Mouse (Mus musculus) ES-E14 (cell line): ENCODE data around the gene Ctnnd2. TPM values are rescaled to one million over a fixed set of nuclear protein-coding genes. Genes with fewer than 3 reads are reported as not detected.

Experiments used
- DNase-seq: peaks from one replicate; pipeline ENCODE4 v3.0.0-alpha.2; 2013; ENCODE audit warnings: low read depth, low spot score
- H3K27ac ChIP-seq: 2 replicates; pipeline ENCODE4 v1.5.1; 2012; ENCODE audit warnings: low read depth, mild to moderate bottlenecking, low read length, moderate library complexity, mixed read lengths; ENCODE audit not compliant: poor library complexity, insufficient read depth, severe bottlenecking
- H3K36me3 ChIP-seq: 2 replicates; pipeline ENCODE4 v1.6.1; 2012; ENCODE audit warnings: mild to moderate bottlenecking, low read length, moderate library complexity, mixed read lengths; ENCODE audit not compliant: control insufficient read depth, poor library complexity, insufficient read depth, severe bottlenecking
- H3K4me1 ChIP-seq, 2 experiments: fragments of 150-350 bp in 1 of 2; sonication (generic) in 1 of 2; 2 replicates each; pipeline ENCODE4 v1.6.1; 2012; ENCODE audit warnings: low read length in 2 of 2, mild to moderate bottlenecking in 1 of 2, mixed read lengths in 1 of 2; ENCODE audit not compliant: control insufficient read depth in 2 of 2, insufficient read depth in 2 of 2, poor library complexity in 1 of 2
- H3K4me3 ChIP-seq, 2 experiments: fragments of 150-350 bp in 1 of 2; sonication (generic) in 1 of 2; 2 replicates each; pipeline ENCODE4 v1.5.1; 2012; ENCODE audit warnings: low read length in 2 of 2, low read depth in 1 of 2, mild to moderate bottlenecking in 1 of 2, mixed read lengths in 1 of 2; ENCODE audit not compliant: insufficient read depth in 1 of 2, poor library complexity in 1 of 2, severe bottlenecking in 1 of 2
- H3K9ac ChIP-seq: 2 replicates; pipeline ENCODE4 v1.6.1; 2012; ENCODE audit warnings: low read depth, mild to moderate bottlenecking, low read length, mixed read lengths; ENCODE audit not compliant: poor library complexity, insufficient read depth, severe bottlenecking
- H3K9me3 ChIP-seq: fragments of 150-350 bp; sonication (generic); 2 replicates; pipeline ENCODE4 v1.6.1; 2012; ENCODE audit warnings: low read depth, mild to moderate bottlenecking, low read length; ENCODE audit not compliant: control insufficient read depth, insufficient read depth
- CHD2 ChIP-seq: IDR thresholded peaks from 2 replicates; pipeline ENCODE4 v1.6.1; 2014; ENCODE audit warnings: mild to moderate bottlenecking, low read depth, low read length, inconsistent platforms
- HCFC1 ChIP-seq: IDR thresholded peaks from 2 replicates; pipeline ENCODE4 v1.6.1; 2012; ENCODE audit warnings: low read length, inconsistent platforms, borderline replicate concordance; ENCODE audit not compliant: insufficient read depth
- MAFK ChIP-seq: IDR thresholded peaks from 2 replicates; pipeline ENCODE4 v1.6.1; 2014; ENCODE audit warnings: mild to moderate bottlenecking, low read depth, low read length, inconsistent platforms; ENCODE audit not compliant: insufficient read depth
- ZC3H11A ChIP-seq: IDR thresholded peaks from 2 replicates; pipeline ENCODE4 v1.6.1; 2012; ENCODE audit warnings: low read depth, mild to moderate bottlenecking, inconsistent platforms, low read length, borderline replicate concordance
- ZNF384 ChIP-seq: IDR thresholded peaks from 2 replicates; pipeline ENCODE4 v1.6.1; 2012; ENCODE audit warnings: low read depth, low read length, inconsistent platforms
- in situ Hi-C, 2 experiments: fragments of 600-800 bp; cut with MboI; formaldehyde crosslinking; loops; one replicate each; pipeline ENCODE4 v1.15.1; 2025; ENCODE audit warnings: low sequenced_read_pairs in 2 of 2, inconsistent platforms in 1 of 2; ENCODE audit not compliant: unreplicated experiment in 2 of 2
- total RNA-seq: library from RNA; depleted of rRNA; stranded (reverse); fragments of 300-350 nt; gene quantifications from 2 replicates; pipeline ENCODE4 v1.2.3, GENCODE M21; 2012

Ctnnd2 gene
- total RNA-seq, 1 experiment: 3.6 TPM

- Histone ChIP-seq H3K9ac (no peak overlapping the region), H3K4me1 (no peaks in the 10 kb centered on the region), H3K9me3 (no peaks in the 10 kb centered on the region), H3K36me3 (no peaks in the 10 kb centered on the region), H3K4me3 (no peak overlapping the region), H3K27ac (no peak overlapping the region)
- in situ Hi-C loops: no loop called here
- no peak for TF ChIP-seq CHD2
- TF ChIP-seq ZNF384: no peak
- TF ChIP-seq ZC3H11A: no peak
- TF ChIP-seq MAFK: no peak
- TF ChIP-seq HCFC1: no peak
- DNase-seq: no peak
Observed at GRCm38 (mm10) chr15:30709026-30709753, 536.8 kb downstream of the Ctnnd2 start.

- no peak for DNase-seq
- no peak for TF ChIP-seq ZC3H11A
- TF ChIP-seq HCFC1: no peak
- no peak for TF ChIP-seq CHD2
- TF ChIP-seq ZNF384: no peak
- no peak for TF ChIP-seq MAFK
- Histone ChIP-seq H3K9ac (no peak overlapping the region), H3K9me3 (no peaks in the 10 kb centered on the region), H3K4me3 (no peak overlapping the region), H3K27ac (no peak overlapping the region), H3K4me1 (no peaks in the 10 kb centered on the region), H3K36me3 (no peaks in the 10 kb centered on the region)
- in situ Hi-C loops: no loop called here
Observed at GRCm38 (mm10) chr15:30709754-30710105, 537.3 kb downstream of the Ctnnd2 start.

- no peaks in the 10 kb centered on the region for H3K4me1 ChIP-seq
- no peaks in the 10 kb centered on the region for H3K36me3 ChIP-seq
- H3K27ac ChIP-seq: no peak overlapping the region
- DNase-seq: no peak
- no peak overlapping the region for H3K4me3 ChIP-seq
- no peak for TF ChIP-seq MAFK
- no peak for TF ChIP-seq ZNF384
- TF ChIP-seq HCFC1: no peak
- TF ChIP-seq CHD2: no peak
- no peak for TF ChIP-seq ZC3H11A
- in situ Hi-C loops: no loop called here
- H3K9me3 ChIP-seq: no peaks in the 10 kb centered on the region
- no peak overlapping the region for H3K9ac ChIP-seq
Observed at GRCm38 (mm10) chr15:30714823-30715222, 542.4 kb downstream of the Ctnnd2 start.

- H3K27ac ChIP-seq: no peak overlapping the region
- H3K9ac ChIP-seq: no peak overlapping the region
- no peaks in the 10 kb centered on the region for H3K9me3 ChIP-seq
- in situ Hi-C loops: no loop called here
- H3K4me1 ChIP-seq: no peaks in the 10 kb centered on the region
- DNase-seq: no peak
- TF ChIP-seq HCFC1 (no peak), ZNF384 (no peak), CHD2 (no peak), ZC3H11A (no peak), MAFK (no peak)
- no peaks in the 10 kb centered on the region for H3K36me3 ChIP-seq
- H3K4me3 ChIP-seq: no peak overlapping the region
Observed at GRCm38 (mm10) chr15:30718811-30719210, 546.4 kb downstream of the Ctnnd2 start.

- Histone ChIP-seq H3K27ac (no peak overlapping the region), H3K4me3 (no peak overlapping the region), H3K9ac (no peak overlapping the region), H3K36me3 (no peaks in the 10 kb centered on the region), H3K9me3 (no peaks in the 10 kb centered on the region), H3K4me1 (no peaks in the 10 kb centered on the region)
- no peak for DNase-seq
- in situ Hi-C loops: no loop called here
- TF ChIP-seq ZNF384 (no peak), HCFC1 (no peak), MAFK (no peak), ZC3H11A (no peak), CHD2 (no peak)
Observed at GRCm38 (mm10) chr15:30719226-30719625, 546.8 kb downstream of the Ctnnd2 start.
